Mouse (Mus musculus): ENCODE data around the gene Gpr137c.

- TF ChIP-seq CTCF (IDR thresholded peaks at IDR 0.05) = no peak
- no peak for TF ChIP-seq EP300 (IDR thresholded peaks at IDR 0.05)
These were observed 72.1 kb downstream of the Gpr137c start for GRCm38 (mm10) chr14:45291608-45292007.
